Mouse (Mus musculus) neural tube, embryonic 12.5 days (tissue): Measurements from ENCODE around the gene Zcwpw1. TPM values are rescaled to one million over a fixed set of nuclear protein-coding genes. Genes with fewer than 3 reads are reported as not detected.
A peak's percentile ranks its signal among the peaks of the same experiment; 100 is the strongest.

Experiments used
- ATAC-seq: fragments of 200-750 bp; cut with Nextera tagmentation; 2 replicates; pipeline ENCODE4 v1.8.0; 2017; ENCODE audit warnings: low read depth, mild to moderate bottlenecking, moderate TSS enrichment, moderate library complexity; ENCODE audit not compliant: low FRiP score
- H3K27ac ChIP-seq: fragments of 300-500 bp; sonication (generic); 2 replicates; pipeline ENCODE4 v1.5.1; 2016
- H3K27me3 ChIP-seq: fragments of 300-500 bp; sonication (generic); replicated peaks from 2 replicates; pipeline ENCODE4 v1.6.1; 2016; ENCODE audit warnings: mild to moderate bottlenecking
- H3K36me3 ChIP-seq: fragments of 300-500 bp; sonication (generic); 2 replicates; pipeline ENCODE4 v1.6.1; 2016; ENCODE audit warnings: mild to moderate bottlenecking
- H3K4me1 ChIP-seq: fragments of 300-500 bp; sonication (generic); 2 replicates; pipeline ENCODE4 v1.6.1; 2016
- H3K4me2 ChIP-seq: fragments of 300-500 bp; sonication (generic); replicated peaks from 2 replicates; pipeline ENCODE4 v1.6.1; 2016; ENCODE audit warnings: mild to moderate bottlenecking
- H3K4me3 ChIP-seq: fragments of 300-500 bp; sonication (generic); 2 replicates; pipeline ENCODE4 v1.5.1; 2016
- H3K9ac ChIP-seq: fragments of 300-500 bp; sonication (generic); 2 replicates; pipeline ENCODE4 v1.6.1; 2016; ENCODE audit warnings: mild to moderate bottlenecking
- H3K9me3 ChIP-seq: fragments of 300-500 bp; sonication (generic); 2 replicates; pipeline ENCODE4 v1.6.1; 2016; ENCODE audit warnings: mild to moderate bottlenecking
- WGBS: fragments of 180-500 bp; shearing (Covaris S2); methylation state at CpG from one replicate; pipeline ENCODE4 v1.1.7; 2016; 5-methylcytosine and 5-hydroxymethylcytosine counted together
- polyA plus RNA-seq: library from polyadenylated mRNA; unstranded; fragments of >200 nt; fragmentation: Nextera tagmentation; extraction: Ambion mirVana; gene quantifications from 2 replicates; pipeline ENCODE4 v1.2.1, GENCODE M21; 2016

Zcwpw1 gene
- 12.2 and 16.6 TPM in 2 replicates for polyA plus RNA-seq

DNA sequence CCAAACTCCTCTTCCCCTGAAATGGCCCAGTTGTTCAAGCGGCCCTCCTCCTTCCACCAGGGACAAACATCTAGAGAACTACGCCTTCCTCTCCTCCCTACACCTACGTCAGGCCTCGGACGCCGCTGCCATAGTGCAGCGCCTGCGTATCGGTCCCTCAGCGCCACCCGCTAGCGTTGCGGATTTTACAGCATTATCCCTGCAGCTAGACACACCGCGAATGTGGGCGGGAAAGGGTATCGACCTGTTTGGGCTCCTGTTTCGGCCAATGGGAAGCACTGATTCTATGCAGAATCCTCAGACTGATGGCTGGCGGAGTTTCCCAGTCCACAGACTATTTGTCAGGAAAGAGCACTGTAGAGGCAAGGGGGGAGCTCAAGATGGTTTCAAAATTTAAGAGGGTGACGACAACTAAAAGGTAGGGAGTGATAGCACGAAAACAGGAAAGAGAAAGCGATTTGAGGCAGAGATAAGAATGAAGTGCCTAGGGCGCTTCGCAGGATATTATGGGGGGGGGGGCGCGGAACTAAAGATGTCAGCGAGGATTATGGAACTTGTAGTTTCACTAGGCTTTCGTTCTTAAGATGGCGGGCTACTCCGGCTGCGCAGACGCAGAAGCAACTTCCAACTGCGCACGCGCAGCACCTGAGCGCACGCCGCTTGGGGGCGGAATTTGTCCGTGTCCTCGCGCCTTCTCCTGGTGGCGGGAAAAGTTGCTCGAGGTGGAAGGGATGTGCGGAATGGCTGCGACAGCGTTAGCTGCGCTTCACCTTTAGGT is at the start of gene Zcwpw1, which contains the start of gene Mepce:
Gene Zcwpw1, plus strand, starts transcription at position 648 of the 778 bp plus-strand sequence.
Gene Mepce, minus strand, starts transcription at position 505 of the 778 bp plus-strand sequence.
- Histone ChIP-seq H3K36me3 (peaks cover 24% of the 10 kb centered on the region), H3K4me2 (peak within 1 kb of the TSS; percentile 86), H3K4me1 (peaks cover 31% of the 10 kb centered on the region), H3K4me3 (peak within 1 kb of the TSS; percentile 87), H3K9ac (peak within 1 kb of the TSS; percentile 96), H3K9me3 (no peaks in the 10 kb centered on the region), H3K27me3 (no peaks in the 10 kb centered on the region; the same call in 1 of the 2 replicates), H3K27ac (peak within 1 kb of the TSS; percentile 92)
- under 1% methylated on average over 48 of the region's 48 CpGs for WGBS
- ATAC-seq: peak; percentile 68

DNA sequence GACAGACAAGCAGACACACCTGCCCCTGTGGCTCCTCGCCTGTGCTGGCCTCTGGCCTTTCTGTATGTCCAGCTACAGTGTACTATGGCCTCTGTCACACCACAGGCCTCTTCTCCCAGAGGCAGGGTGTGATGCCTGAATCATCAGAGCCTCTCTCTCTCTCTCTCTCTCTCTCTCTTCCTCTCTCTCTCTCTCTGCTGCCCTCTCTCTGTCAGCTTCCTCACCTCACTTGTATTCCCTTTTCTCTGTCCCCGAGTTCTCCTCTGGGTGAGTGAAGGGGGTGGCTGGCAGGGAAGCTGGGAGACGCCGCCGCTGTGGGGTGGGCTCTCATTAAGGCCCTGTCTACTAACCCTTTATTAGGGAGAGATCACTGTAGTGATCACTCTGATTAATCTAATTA is 49.1 kb upstream of the Zcwpw1 start:
- Histone ChIP-seq H3K9ac (peak overlapping the region; percentile 78; the same call in 1 of the 2 replicates), H3K4me1 (peaks cover 60% of the 10 kb centered on the region), H3K27me3 (no peaks in the 10 kb centered on the region), H3K27ac (no peak overlapping the region), H3K36me3 (peaks cover 30% of the 10 kb centered on the region), H3K9me3 (no peaks in the 10 kb centered on the region), H3K4me2 (peak overlapping the region; percentile 92), H3K4me3 (no peak overlapping the region)
- 37% methylated on average over 5 of the region's 5 CpGs for WGBS
- ATAC-seq: no peak

DNA sequence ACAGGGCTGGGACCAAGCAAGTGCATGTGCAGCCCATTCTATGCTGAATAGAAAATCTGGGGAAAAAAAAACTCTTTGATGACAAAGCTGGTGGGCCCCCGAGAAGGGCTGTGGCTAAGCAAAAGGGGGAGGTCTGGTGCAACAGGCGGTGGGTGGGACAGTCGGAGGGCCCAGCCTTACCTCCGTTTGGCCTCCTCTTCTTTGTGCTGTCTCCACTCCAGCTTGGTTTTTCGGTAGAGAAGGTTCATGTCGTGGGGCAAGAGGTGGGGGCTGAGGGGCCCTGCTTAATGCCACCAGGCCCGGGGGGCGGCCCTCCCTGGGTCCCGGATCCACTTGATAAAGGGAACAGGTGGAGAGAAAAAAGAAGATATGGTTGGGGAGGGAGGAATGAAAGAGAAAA is 48.1 kb upstream of the Zcwpw1 start:
- WGBS: 37% methylated on average over 9 of the region's 9 CpGs
- H3K9ac ChIP-seq: peak overlapping the region; percentile 78
- no peak for ATAC-seq
- no peak overlapping the region for H3K27ac ChIP-seq
- H3K4me2 ChIP-seq: peak overlapping the region; percentile 92
- H3K27me3 ChIP-seq: no peaks in the 10 kb centered on the region
- peak overlapping the region; percentile 79 for H3K4me3 ChIP-seq
- H3K9me3 ChIP-seq: no peaks in the 10 kb centered on the region
- peaks cover 29% of the 10 kb centered on the region for H3K36me3 ChIP-seq
- peaks cover 52% of the 10 kb centered on the region for H3K4me1 ChIP-seq

DNA sequence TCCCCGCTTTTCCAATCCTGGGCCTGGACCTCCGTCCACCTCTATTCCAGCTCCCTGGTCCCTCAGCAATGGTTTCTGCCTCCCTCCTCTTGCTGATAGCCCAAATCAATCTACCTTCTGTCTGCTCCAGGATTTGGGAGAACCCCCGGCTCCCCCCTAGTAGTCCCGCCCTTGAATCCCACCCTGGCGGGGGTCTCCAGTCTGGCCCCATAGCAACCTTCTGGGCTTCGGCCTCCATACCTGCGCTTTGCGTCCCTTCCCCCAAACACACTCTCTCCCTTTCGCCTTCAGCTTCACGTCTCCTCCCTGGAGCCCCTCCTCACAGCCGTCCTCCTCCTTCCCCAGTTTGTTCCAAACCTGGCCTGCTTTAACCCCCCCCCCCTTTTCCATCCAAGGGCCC is 47.1 kb upstream of the Zcwpw1 start:
- Histone ChIP-seq H3K36me3 (peaks cover 21% of the 10 kb centered on the region), H3K4me2 (peak overlapping the region; percentile 92), H3K27ac (no peak overlapping the region), H3K4me1 (peaks cover 45% of the 10 kb centered on the region), H3K27me3 (no peaks in the 10 kb centered on the region), H3K4me3 (peak overlapping the region; percentile 79), H3K9ac (peak overlapping the region; percentile 78), H3K9me3 (no peaks in the 10 kb centered on the region)
- peak; percentile 14; the same call in 1 of the 2 replicates for ATAC-seq
- WGBS: 4% methylated on average over 11 of the region's 11 CpGs

DNA sequence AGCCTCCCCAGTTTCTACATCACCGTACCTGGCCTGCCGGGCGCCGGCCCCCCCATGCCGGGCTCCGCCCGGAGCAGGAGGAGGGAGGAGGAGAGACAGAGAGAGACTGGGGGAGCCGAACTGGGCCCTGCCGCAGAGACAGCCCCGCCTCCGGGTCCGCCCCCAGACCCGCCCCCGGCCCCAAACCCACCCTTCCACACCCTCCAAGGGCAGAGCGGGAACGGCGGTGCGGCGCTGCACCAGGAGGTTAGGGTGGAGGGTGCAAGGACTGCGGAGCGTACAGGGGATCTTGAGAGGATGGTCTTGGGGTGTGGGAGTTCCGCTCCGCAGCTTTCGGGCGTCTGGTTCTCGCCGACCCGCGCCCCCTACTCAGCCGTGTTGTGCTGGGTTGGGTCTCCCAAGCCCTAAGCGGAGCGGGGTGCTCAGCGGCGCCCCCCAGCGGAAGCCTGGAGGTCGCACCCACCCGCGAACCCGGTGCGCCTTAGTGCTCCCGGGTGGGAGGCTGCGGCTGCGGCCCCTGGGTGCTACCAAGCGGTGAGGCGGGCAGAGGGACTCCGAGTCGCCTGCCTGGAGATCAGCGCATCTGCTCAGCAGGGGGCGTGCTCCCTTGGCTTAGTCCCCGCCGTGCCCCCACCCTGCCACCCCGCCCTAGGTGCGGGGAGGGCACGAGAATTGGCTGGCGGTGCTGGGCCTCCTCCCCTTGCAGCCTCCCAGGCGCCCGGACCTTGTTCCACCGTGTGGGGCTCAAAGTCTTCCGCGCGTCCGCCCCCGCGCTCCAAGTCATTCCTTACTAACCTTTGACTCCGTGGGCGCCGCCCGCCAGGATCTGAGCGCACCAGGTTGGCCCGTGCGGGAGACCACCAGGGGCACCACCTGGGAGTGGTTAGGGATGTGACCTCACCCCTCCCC is 46.3 kb upstream of the Zcwpw1 start, which contains the start of gene Nyap1:
Gene Nyap1, minus strand, starts transcription at position 585 of the 909 bp plus-strand sequence.
- peaks cover 40% of the 10 kb centered on the region for H3K4me1 ChIP-seq
- no peaks in the 10 kb centered on the region for H3K9me3 ChIP-seq
- peak within 1 kb of the TSS; percentile 92 for H3K4me2 ChIP-seq
- H3K27me3 ChIP-seq: no peaks in the 10 kb centered on the region
- peak within 1 kb of the TSS; percentile 57 for H3K27ac ChIP-seq
- ATAC-seq: peak; percentile 83
- H3K9ac ChIP-seq: peak within 1 kb of the TSS; percentile 78
- H3K36me3 ChIP-seq: peaks cover 13% of the 10 kb centered on the region
- under 1% methylated on average over 71 of the region's 71 CpGs for WGBS
- H3K4me3 ChIP-seq: peak within 1 kb of the TSS; percentile 79

DNA sequence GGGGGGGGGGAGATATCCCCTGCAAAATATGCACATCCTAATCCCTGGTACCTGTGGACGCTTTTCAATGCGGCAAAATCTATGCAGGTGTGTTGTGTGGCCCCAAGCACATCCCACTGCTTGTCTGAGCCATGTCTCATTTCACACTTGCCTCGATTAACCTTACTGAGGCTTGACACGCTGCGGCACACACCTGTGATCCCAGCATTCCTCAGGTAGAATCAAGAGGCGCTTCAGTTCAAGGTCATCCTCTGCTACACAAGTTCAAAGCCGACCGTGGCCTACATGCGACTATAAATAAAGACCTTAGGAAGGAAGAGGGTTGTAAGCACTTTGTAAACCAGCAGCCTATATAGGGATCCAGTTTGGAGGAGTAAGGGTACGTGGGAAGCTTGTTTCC is 45.5 kb upstream of the Zcwpw1 start:
- Histone ChIP-seq H3K4me3 (no peak overlapping the region), H3K4me1 (peaks cover 46% of the 10 kb centered on the region), H3K9ac (no peak overlapping the region), H3K4me2 (peak overlapping the region; percentile 92), H3K36me3 (peaks cover 7% of the 10 kb centered on the region), H3K9me3 (no peaks in the 10 kb centered on the region), H3K27me3 (no peaks in the 10 kb centered on the region), H3K27ac (no peak overlapping the region)
- ATAC-seq: no peak
- WGBS: 74% methylated on average over 10 of the region's 10 CpGs

DNA sequence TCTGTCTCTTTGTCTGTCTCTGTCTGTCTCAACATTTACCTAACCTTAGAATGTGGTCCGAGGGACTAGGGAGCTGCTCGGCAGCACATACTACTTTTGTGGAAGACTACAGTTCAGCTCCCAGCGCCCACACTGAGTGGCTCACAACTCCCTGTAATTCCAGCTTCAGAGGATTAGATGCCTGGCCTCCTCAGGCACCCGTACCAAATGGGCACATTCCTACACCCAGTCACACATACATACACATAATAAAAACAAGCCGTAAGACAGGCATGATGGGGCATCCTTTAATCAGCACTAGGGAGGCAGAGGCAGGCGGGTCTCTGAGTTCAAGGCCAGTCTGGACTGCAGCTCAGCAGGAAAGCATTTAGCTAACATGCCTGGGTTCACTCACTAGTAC is 44.8 kb upstream of the Zcwpw1 start:
- no peak overlapping the region for H3K4me3 ChIP-seq
- H3K4me2 ChIP-seq: no peak overlapping the region
- H3K9ac ChIP-seq: no peak overlapping the region
- H3K9me3 ChIP-seq: no peaks in the 10 kb centered on the region
- no peaks in the 10 kb centered on the region for H3K27me3 ChIP-seq
- no peak for ATAC-seq
- H3K4me1 ChIP-seq: peaks cover 51% of the 10 kb centered on the region
- 90% methylated on average over 6 of the region's 6 CpGs for WGBS
- peaks cover 3% of the 10 kb centered on the region for H3K36me3 ChIP-seq
- no peak overlapping the region for H3K27ac ChIP-seq

DNA sequence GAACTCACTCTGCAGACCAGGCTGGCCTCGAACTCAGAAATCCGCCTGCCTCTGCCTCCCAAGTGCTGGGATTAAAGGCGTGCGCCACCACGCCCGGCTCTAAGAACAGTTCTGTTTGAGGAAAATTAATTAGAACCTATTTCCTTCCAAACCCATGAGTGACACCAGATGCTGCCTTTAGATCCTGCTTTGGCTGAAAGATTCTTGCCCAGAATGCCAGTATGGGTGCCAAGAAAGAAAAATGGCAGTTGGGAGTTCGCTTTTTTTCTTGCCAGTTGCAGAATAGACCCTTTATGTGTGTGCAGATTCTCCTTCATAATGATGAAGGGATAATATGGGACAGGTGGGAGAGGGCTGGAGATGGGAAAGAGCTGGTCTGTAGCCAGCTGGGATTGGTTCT is 43.4 kb upstream of the Zcwpw1 start:
- Histone ChIP-seq H3K9ac (no peak overlapping the region), H3K27ac (no peak overlapping the region), H3K9me3 (no peaks in the 10 kb centered on the region), H3K4me3 (no peak overlapping the region), H3K4me2 (no peak overlapping the region), H3K27me3 (no peaks in the 10 kb centered on the region), H3K36me3 (no peaks in the 10 kb centered on the region), H3K4me1 (peaks cover 50% of the 10 kb centered on the region)
- WGBS: 94% methylated on average over 7 of the region's 7 CpGs
- ATAC-seq: no peak

DNA sequence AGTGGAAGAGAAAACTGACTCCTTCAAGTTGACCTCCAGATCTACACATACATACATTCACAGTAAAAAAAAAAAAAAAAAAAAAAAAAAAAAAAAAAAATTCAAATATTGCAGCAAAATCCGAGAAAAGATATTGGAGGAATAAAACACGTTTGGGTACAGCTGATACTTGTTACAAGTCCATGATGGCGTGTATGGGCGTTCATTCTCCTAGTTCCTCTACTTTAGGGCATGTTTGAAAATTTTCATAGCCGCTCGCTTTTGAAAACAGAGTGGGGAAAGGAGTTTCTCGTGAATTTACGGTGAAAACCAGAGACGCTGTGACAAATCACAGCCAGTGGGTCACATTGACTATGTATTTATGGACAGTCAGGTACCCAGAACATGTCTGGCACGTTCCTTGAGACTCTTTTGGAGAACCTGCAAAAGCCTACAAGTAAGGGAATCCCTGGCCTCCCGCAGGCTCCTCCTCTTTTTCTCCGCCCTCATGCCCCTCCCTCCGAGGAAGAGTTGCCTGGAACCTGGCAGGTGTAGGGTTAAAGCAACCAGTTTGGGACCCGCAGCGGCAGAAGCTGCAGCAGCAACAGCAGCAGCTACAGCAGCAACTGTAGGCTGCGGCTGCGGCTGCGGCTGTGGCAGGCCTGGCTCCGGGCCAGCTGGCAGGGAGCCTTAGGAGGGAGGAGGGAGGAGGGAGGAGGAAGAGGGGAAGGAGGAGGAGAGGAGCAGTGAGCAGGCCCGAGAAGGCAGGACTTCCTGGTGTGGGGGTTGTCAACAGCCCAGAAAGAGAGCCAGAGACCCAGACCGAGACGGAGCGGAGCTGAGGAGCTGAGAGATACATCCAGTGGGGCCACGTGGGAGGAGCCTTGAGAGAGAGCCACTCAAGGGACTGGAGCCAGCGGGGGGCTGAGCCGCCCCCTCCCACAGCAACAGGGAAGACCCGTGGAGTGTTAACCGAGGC is 42.1 kb upstream of the Zcwpw1 start, which contains the start of gene Tsc22d4:
Gene Tsc22d4, plus strand, starts transcription at position 517 of the 958 bp plus-strand sequence.
- H3K27me3 ChIP-seq: no peaks in the 10 kb centered on the region
- H3K36me3 ChIP-seq: no peaks in the 10 kb centered on the region
- peak within 1 kb of the TSS; percentile 99 for H3K4me2 ChIP-seq
- peak within 1 kb of the TSS; percentile 74 for H3K27ac ChIP-seq
- ATAC-seq: peak; percentile 79
- WGBS: 6% methylated on average over 28 of the region's 28 CpGs
- H3K9me3 ChIP-seq: no peaks in the 10 kb centered on the region
- H3K9ac ChIP-seq: peak within 1 kb of the TSS; percentile 83
- H3K4me3 ChIP-seq: peak within 1 kb of the TSS; percentile 66
- H3K4me1 ChIP-seq: peaks cover 37% of the 10 kb centered on the region

DNA sequence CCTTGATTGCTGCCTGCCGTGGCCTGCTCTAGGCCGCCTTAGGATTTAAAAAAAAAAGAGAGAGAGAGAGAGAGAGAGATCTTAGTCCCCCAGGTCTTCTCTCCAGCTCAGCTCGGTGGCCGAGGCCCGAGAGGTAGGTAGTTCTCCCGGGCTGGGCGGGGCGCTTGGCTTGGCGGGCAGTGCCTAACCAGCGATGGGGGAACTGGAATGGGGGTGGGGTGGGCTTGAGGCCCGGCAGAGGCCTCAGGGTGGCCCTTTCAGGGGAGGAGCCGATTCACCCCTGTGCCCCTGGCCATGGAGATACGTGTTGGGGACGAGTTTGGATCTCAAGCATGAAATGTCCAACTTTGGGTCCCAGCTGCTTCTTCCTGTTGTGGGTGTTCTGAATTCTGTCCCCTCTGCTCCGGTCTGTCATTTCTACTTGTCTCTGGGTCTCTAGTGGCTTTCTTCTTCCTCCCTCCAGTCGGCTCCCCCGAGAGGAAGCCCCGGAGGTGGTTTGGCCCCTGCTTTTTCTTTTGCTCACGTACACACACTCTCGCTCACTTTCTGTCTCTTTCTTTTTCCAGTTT is 41.2 kb upstream of the Zcwpw1 start:
- peak; percentile 28; the same call in 1 of the 2 replicates for ATAC-seq
- H3K27me3 ChIP-seq: no peaks in the 10 kb centered on the region
- H3K9me3 ChIP-seq: no peaks in the 10 kb centered on the region
- 1% methylated on average over 20 of the region's 20 CpGs for WGBS
- peak overlapping the region; percentile 83 for H3K9ac ChIP-seq
- H3K4me1 ChIP-seq: peaks cover 35% of the 10 kb centered on the region
- peak overlapping the region; percentile 66 for H3K4me3 ChIP-seq
- peaks cover 6% of the 10 kb centered on the region for H3K36me3 ChIP-seq
- H3K4me2 ChIP-seq: peak overlapping the region; percentile 99
- peak overlapping the region; percentile 74 for H3K27ac ChIP-seq

DNA sequence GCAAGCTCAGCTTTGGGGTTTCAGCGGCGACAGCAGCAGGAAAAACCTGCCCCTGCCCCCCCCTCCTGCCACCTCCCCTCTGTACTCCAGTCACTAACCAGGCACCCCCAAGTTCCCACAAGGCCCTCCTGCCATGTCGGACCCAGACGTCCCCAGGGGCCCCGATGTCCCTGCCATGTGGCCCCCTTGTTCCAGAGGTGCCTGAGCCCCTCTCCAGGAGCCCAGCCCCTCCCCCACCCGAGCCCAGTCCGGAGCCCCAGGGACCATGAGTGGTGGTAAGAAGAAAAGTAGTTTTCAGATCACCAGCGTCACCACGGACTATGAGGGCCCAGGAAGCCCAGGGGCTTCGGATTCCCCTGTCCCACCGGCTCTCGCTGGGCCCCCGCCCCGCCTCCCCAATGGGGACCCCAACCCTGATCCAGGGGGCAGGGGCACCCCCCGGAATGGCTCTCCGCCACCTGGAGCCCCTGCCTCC is 40.7 kb upstream of the Zcwpw1 start:
- no peaks in the 10 kb centered on the region for H3K9me3 ChIP-seq
- peak overlapping the region; percentile 66 for H3K4me3 ChIP-seq
- WGBS: 1% methylated on average over 16 of the region's 16 CpGs
- peak overlapping the region; percentile 83 for H3K9ac ChIP-seq
- no peaks in the 10 kb centered on the region for H3K27me3 ChIP-seq
- H3K4me2 ChIP-seq: peak overlapping the region; percentile 99
- peak overlapping the region; percentile 74 for H3K27ac ChIP-seq
- peaks cover 30% of the 10 kb centered on the region for H3K4me1 ChIP-seq
- ATAC-seq: no peak
- H3K36me3 ChIP-seq: peaks cover 11% of the 10 kb centered on the region
